Mouse (Mus musculus) intestine, embryonic 16.5 days (tissue): Measurements from ENCODE around the gene Fam19a1. TPM values are rescaled to one million over a fixed set of nuclear protein-coding genes. Genes with fewer than 3 reads are reported as not detected.

Source experiments
- ATAC-seq: fragments of 200-750 bp; cut with Nextera tagmentation; 2 replicates; pipeline ENCODE4 v1.8.0; 2017; ENCODE audit warnings: moderate TSS enrichment, moderate library complexity
- H3K27ac ChIP-seq: fragments of 300-500 bp; sonication (generic); 2 replicates; pipeline ENCODE4 v1.5.1; 2014; ENCODE audit warnings: mild to moderate bottlenecking, low read length
- H3K27me3 ChIP-seq: fragments of 300-500 bp; sonication (generic); replicated peaks from 2 replicates; pipeline ENCODE4 v1.6.1; 2014; ENCODE audit warnings: low read length, control low read depth, mixed read lengths; ENCODE audit not compliant: control insufficient read depth, insufficient read depth
- H3K36me3 ChIP-seq: fragments of 300-500 bp; sonication (generic); 2 replicates; pipeline ENCODE4 v1.6.1; 2014; ENCODE audit warnings: low read length, control low read depth; ENCODE audit not compliant: control insufficient read depth, insufficient read depth
- H3K4me1 ChIP-seq: fragments of 300-500 bp; sonication (generic); 2 replicates; pipeline ENCODE4 v1.6.1; 2014; ENCODE audit warnings: low read length, control low read depth, mixed read lengths; ENCODE audit not compliant: control insufficient read depth, insufficient read depth
- H3K4me2 ChIP-seq: fragments of 300-500 bp; sonication (generic); 2 replicates; pipeline ENCODE4 v1.6.1; 2014; ENCODE audit warnings: low read depth, low read length, control low read depth
- H3K4me3 ChIP-seq: fragments of 300-500 bp; sonication (generic); 2 replicates; pipeline ENCODE4 v1.5.1; 2014; ENCODE audit warnings: mild to moderate bottlenecking, low read length
- H3K9ac ChIP-seq: fragments of 300-500 bp; sonication (generic); 2 replicates; pipeline ENCODE4 v1.6.1; 2014; ENCODE audit warnings: low read depth, low read length
- H3K9me3 ChIP-seq: fragments of 300-500 bp; sonication (generic); 2 replicates; pipeline ENCODE4 v1.6.1; 2016; ENCODE audit warnings: low read length, control low read depth; ENCODE audit not compliant: control insufficient read depth
- WGBS: fragments of 180-500 bp; shearing (Covaris S2); extraction: QIAGEN DNeasy Blood & Tissue Kit; methylation state at CpG from one replicate; pipeline ENCODE4 v1.1.7; 2014; 5-methylcytosine and 5-hydroxymethylcytosine counted together
- polyA plus RNA-seq: library from polyadenylated mRNA; unstranded; fragments of >200 nt; fragmentation: Nextera tagmentation; extraction: Ambion mirVana; gene quantifications from 2 replicates; pipeline ENCODE4 v1.2.1, GENCODE M21; 2015

Gene Fam19a1
- polyA plus RNA-seq, 1 experiment from 2014 or later = 4.8 TPM

- Histone ChIP-seq H3K27ac (no peak overlapping the region), H3K36me3 (no peaks in the 10 kb centered on the region), H3K4me2 (no peak overlapping the region), H3K4me3 (no peak overlapping the region), H3K27me3 (no peaks in the 10 kb centered on the region), H3K9ac (no peak overlapping the region), H3K9me3 (no peaks in the 10 kb centered on the region), H3K4me1 (no peaks in the 10 kb centered on the region)
- ATAC-seq = no peak
- 90% methylated on average over 4 of the region's 4 CpGs for WGBS
Measured at GRCm38 (mm10) chr6:96550431-96550830, 437.5 kb downstream of the Fam19a1 start.

GRCm38 (mm10) chr6:96578649-96579048 lies 465.7 kb downstream of the Fam19a1 start:
- H3K36me3 ChIP-seq = no peaks in the 10 kb centered on the region
- H3K9ac ChIP-seq = no peak overlapping the region
- no peak overlapping the region for H3K4me2 ChIP-seq
- no peak for ATAC-seq
- H3K27ac ChIP-seq = no peak overlapping the region
- no peaks in the 10 kb centered on the region for H3K27me3 ChIP-seq
- H3K4me3 ChIP-seq = no peak overlapping the region
- H3K4me1 ChIP-seq = no peaks in the 10 kb centered on the region
- WGBS = 74% methylated on average over 5 of the region's 5 CpGs
- H3K9me3 ChIP-seq = no peaks in the 10 kb centered on the region

- Histone ChIP-seq H3K4me2 (no peak overlapping the region), H3K4me1 (no peaks in the 10 kb centered on the region), H3K9ac (no peak overlapping the region), H3K36me3 (no peaks in the 10 kb centered on the region), H3K4me3 (no peak overlapping the region), H3K9me3 (no peaks in the 10 kb centered on the region), H3K27ac (no peak overlapping the region), H3K27me3 (no peaks in the 10 kb centered on the region)
- 58% methylated on average over 4 of the region's 4 CpGs for WGBS
- no peak for ATAC-seq
Measured at GRCm38 (mm10) chr6:96580726-96581125, 467.8 kb downstream of the Fam19a1 start.

GRCm38 (mm10) chr6:96581187-96581586 lies 468.2 kb downstream of the Fam19a1 start:
- no peak overlapping the region for H3K9ac ChIP-seq
- H3K4me1 ChIP-seq = no peaks in the 10 kb centered on the region
- no peak overlapping the region for H3K4me2 ChIP-seq
- WGBS = 72% methylated on average over 3 of the region's 3 CpGs
- no peaks in the 10 kb centered on the region for H3K36me3 ChIP-seq
- no peak overlapping the region for H3K27ac ChIP-seq
- H3K9me3 ChIP-seq = no peaks in the 10 kb centered on the region
- no peak for ATAC-seq
- no peak overlapping the region for H3K4me3 ChIP-seq
- no peaks in the 10 kb centered on the region for H3K27me3 ChIP-seq

- peak; percentile 100 for ATAC-seq
- H3K4me3 ChIP-seq = no peak overlapping the region
- H3K4me2 ChIP-seq = no peak overlapping the region
- H3K9ac ChIP-seq = no peak overlapping the region
- no peaks in the 10 kb centered on the region for H3K27me3 ChIP-seq
- H3K36me3 ChIP-seq = no peaks in the 10 kb centered on the region
- no peaks in the 10 kb centered on the region for H3K4me1 ChIP-seq
- WGBS = 44% methylated on average over 4 of the region's 4 CpGs
- H3K27ac ChIP-seq = no peak overlapping the region
- no peaks in the 10 kb centered on the region for H3K9me3 ChIP-seq
Measured at GRCm38 (mm10) chr6:96587427-96587826, 474.5 kb downstream of the Fam19a1 start.

GRCm38 (mm10) chr6:96593031-96593430 lies 480.1 kb downstream of the Fam19a1 start:
- ATAC-seq = no peak
- no peak overlapping the region for H3K9ac ChIP-seq
- no peaks in the 10 kb centered on the region for H3K4me1 ChIP-seq
- no peak overlapping the region for H3K4me3 ChIP-seq
- no peaks in the 10 kb centered on the region for H3K36me3 ChIP-seq
- no peaks in the 10 kb centered on the region for H3K27me3 ChIP-seq
- H3K27ac ChIP-seq = no peak overlapping the region
- no peak overlapping the region for H3K4me2 ChIP-seq
- WGBS = 71% methylated on average over 1 of the region's 1 CpGs
- no peaks in the 10 kb centered on the region for H3K9me3 ChIP-seq

GRCm38 (mm10) chr6:96595201-96595600 lies 482.2 kb downstream of the Fam19a1 start:
- H3K4me2 ChIP-seq = no peak overlapping the region

GRCm38 (mm10) chr6:96624196-96624595 lies 511.2 kb downstream of the Fam19a1 start:
- no peaks in the 10 kb centered on the region for H3K4me1 ChIP-seq
- H3K4me3 ChIP-seq = no peak overlapping the region
- no peaks in the 10 kb centered on the region for H3K36me3 ChIP-seq
- no peak overlapping the region for H3K9ac ChIP-seq
- ATAC-seq = no peak
- no peak overlapping the region for H3K27ac ChIP-seq
- WGBS = 81% methylated on average over 1 of the region's 1 CpGs
- no peak overlapping the region for H3K4me2 ChIP-seq
- no peaks in the 10 kb centered on the region for H3K9me3 ChIP-seq
- H3K27me3 ChIP-seq = no peaks in the 10 kb centered on the region

More at GRCm38 (mm10) chr6:96595201-96595600, 482.2 kb downstream of the Fam19a1 start:
- no peak overlapping the region for H3K4me3 ChIP-seq
- no peaks in the 10 kb centered on the region for H3K36me3 ChIP-seq
- H3K4me1 ChIP-seq = no peaks in the 10 kb centered on the region
- H3K9ac ChIP-seq = no peak overlapping the region
- no peaks in the 10 kb centered on the region for H3K9me3 ChIP-seq
- H3K27ac ChIP-seq = no peak overlapping the region
- WGBS = 92% methylated on average over 10 of the region's 10 CpGs
- no peaks in the 10 kb centered on the region for H3K27me3 ChIP-seq
- no peak for ATAC-seq

GRCm38 (mm10) chr6:96631518-96631917 lies 518.6 kb downstream of the Fam19a1 start:
- no peak overlapping the region for H3K27ac ChIP-seq
- no peak for ATAC-seq
- 71% methylated on average over 6 of the region's 6 CpGs for WGBS

GRCm38 (mm10) chr6:96632243-96632642 lies 519.3 kb downstream of the Fam19a1 start:
- WGBS = 63% methylated on average over 3 of the region's 3 CpGs
- Histone ChIP-seq H3K4me1 (no peaks in the 10 kb centered on the region), H3K27ac (no peak overlapping the region), H3K27me3 (no peaks in the 10 kb centered on the region), H3K4me3 (no peak overlapping the region), H3K9ac (no peak overlapping the region), H3K4me2 (no peak overlapping the region), H3K36me3 (no peaks in the 10 kb centered on the region), H3K9me3 (no peaks in the 10 kb centered on the region)
- no peak for ATAC-seq

More at GRCm38 (mm10) chr6:96631518-96631917, 518.6 kb downstream of the Fam19a1 start:
- Histone ChIP-seq H3K36me3 (no peaks in the 10 kb centered on the region), H3K9ac (no peak overlapping the region), H3K4me3 (no peak overlapping the region), H3K27me3 (no peaks in the 10 kb centered on the region), H3K4me1 (no peaks in the 10 kb centered on the region), H3K9me3 (no peaks in the 10 kb centered on the region), H3K4me2 (no peak overlapping the region)
